Mouse (Mus musculus): Measurements from ENCODE around the gene Adcy9. TPM values are rescaled to one million over a fixed set of nuclear protein-coding genes. Genes with fewer than 3 reads are reported as not detected.

The Adcy9 gene
- polyA plus RNA-seq, 1 experiment from 2014 or later = 1.4 TPM

DNA sequence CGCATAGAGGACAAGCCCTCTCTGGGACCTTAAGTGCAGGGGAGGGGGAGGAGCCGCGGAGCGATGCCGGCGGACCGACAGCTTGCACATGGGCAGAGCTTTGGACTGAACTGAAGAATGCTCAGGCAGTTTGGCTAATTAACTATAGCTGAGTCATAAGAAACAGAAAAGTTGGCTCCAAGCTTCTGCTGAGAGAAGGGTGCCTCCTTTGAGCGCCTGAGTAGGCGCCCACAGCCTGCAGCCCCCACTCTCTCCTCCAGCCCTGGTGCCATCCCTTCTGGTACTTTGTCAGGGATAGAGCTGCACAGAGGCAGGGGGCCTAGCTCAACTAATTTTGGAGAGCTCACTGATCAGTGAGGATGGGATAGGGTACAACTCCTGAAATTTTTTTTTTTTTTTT, 27.9 kb upstream of the Adcy9 start:
- no peaks in the 10 kb centered on the region for H3K36me3 ChIP-seq (ENCODE audit: control insufficient read depth, insufficient read depth, low read length)
- WGBS = 56% methylated on average over 9 of the region's 9 CpGs
- H3K27me3 ChIP-seq (ENCODE audit: control insufficient read depth, insufficient read depth, low read length) = no peaks in the 10 kb centered on the region
- H3K27ac ChIP-seq (ENCODE audit: low read length) = no peak overlapping the region
- no peaks in the 10 kb centered on the region for H3K9me3 ChIP-seq (ENCODE audit: control insufficient read depth, low read depth, low read length)
- ATAC-seq (ENCODE audit: insufficient number of reproducible peaks, insufficient read depth, low FRiP score, low read depth) = no peak
- no peak overlapping the region for H3K4me3 ChIP-seq (ENCODE audit: low read depth, low read length)
- H3K4me2 ChIP-seq (replicated peaks; ENCODE audit: low read depth, low read length) = no peak overlapping the region
- no peak overlapping the region for H3K9ac ChIP-seq (replicated peaks; ENCODE audit: low read depth, low read length)
- H3K4me1 ChIP-seq (ENCODE audit: control insufficient read depth, insufficient read depth, low read length) = no peaks in the 10 kb centered on the region

DNA sequence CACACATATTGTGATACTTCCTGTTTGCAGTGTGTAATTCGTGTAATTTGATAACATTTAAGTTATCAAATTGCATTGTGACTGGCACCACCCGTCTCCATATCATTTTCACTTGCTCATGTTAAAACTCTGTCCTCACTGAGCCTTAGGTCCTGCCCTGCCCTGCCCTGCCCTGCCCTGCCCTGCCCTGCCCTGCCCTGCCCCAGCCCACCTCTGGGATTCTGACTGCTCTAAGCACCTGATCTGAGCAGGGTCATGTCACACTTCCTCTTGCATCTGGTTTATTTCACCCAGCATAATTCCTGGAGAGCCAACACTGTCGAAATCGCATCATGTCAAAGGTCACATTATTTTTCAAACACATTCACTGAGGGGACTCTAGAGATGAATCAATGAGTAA, 26.1 kb upstream of the Adcy9 start:
- Histone ChIP-seq H3K9me3 (ENCODE audit: control insufficient read depth, low read depth, low read length) (no peaks in the 10 kb centered on the region), H3K4me2 (replicated peaks; ENCODE audit: low read depth, low read length) (no peak overlapping the region), H3K36me3 (ENCODE audit: control insufficient read depth, insufficient read depth, low read length) (no peaks in the 10 kb centered on the region), H3K27ac (ENCODE audit: low read length) (no peak overlapping the region), H3K27me3 (ENCODE audit: control insufficient read depth, insufficient read depth, low read length) (no peaks in the 10 kb centered on the region), H3K4me3 (ENCODE audit: low read depth, low read length) (no peak overlapping the region), H3K9ac (replicated peaks; ENCODE audit: low read depth, low read length) (no peak overlapping the region), H3K4me1 (ENCODE audit: control insufficient read depth, insufficient read depth, low read length) (no peaks in the 10 kb centered on the region)
- WGBS = 52% methylated on average over 4 of the region's 4 CpGs
- ATAC-seq (ENCODE audit: insufficient number of reproducible peaks, insufficient read depth, low FRiP score, low read depth) = no peak

GRCm38 (mm10) chr16:4444378-4444777, 24.1 kb upstream of the Adcy9 start:
- no peak overlapping the region for H3K4me2 ChIP-seq (replicated peaks; ENCODE audit: low read depth, low read length)
- no peak overlapping the region for H3K27ac ChIP-seq (ENCODE audit: low read length)
- H3K4me1 ChIP-seq (ENCODE audit: control insufficient read depth, insufficient read depth, low read length) = no peaks in the 10 kb centered on the region
- no peaks in the 10 kb centered on the region for H3K36me3 ChIP-seq (ENCODE audit: control insufficient read depth, insufficient read depth, low read length)
- no peak for ATAC-seq (ENCODE audit: insufficient number of reproducible peaks, insufficient read depth, low FRiP score, low read depth)
- no peaks in the 10 kb centered on the region for H3K9me3 ChIP-seq (ENCODE audit: control insufficient read depth, low read depth, low read length)
- H3K9ac ChIP-seq (replicated peaks; ENCODE audit: low read depth, low read length) = no peak overlapping the region
- H3K27me3 ChIP-seq (ENCODE audit: control insufficient read depth, insufficient read depth, low read length) = no peaks in the 10 kb centered on the region
- no peak overlapping the region for H3K4me3 ChIP-seq (ENCODE audit: low read depth, low read length)
- WGBS = 82% methylated on average over 1 of the region's 1 CpGs

GRCm38 (mm10) chr16:4439302-4440066, 19.2 kb upstream of the Adcy9 start:
- no peaks in the 10 kb centered on the region for H3K9me3 ChIP-seq (ENCODE audit: control insufficient read depth, low read depth, low read length)
- H3K4me3 ChIP-seq (ENCODE audit: low read depth, low read length) = no peak overlapping the region
- no peaks in the 10 kb centered on the region for H3K27me3 ChIP-seq (ENCODE audit: control insufficient read depth, insufficient read depth, low read length)
- H3K4me1 ChIP-seq (ENCODE audit: control insufficient read depth, insufficient read depth, low read length) = no peaks in the 10 kb centered on the region
- ATAC-seq (ENCODE audit: insufficient number of reproducible peaks, insufficient read depth, low FRiP score, low read depth) = no peak
- H3K27ac ChIP-seq (ENCODE audit: low read length) = no peak overlapping the region
- 47% methylated on average over 10 of the region's 10 CpGs for WGBS
- no peak overlapping the region for H3K9ac ChIP-seq (replicated peaks; ENCODE audit: low read depth, low read length)
- no peaks in the 10 kb centered on the region for H3K36me3 ChIP-seq (ENCODE audit: control insufficient read depth, insufficient read depth, low read length)
- H3K4me2 ChIP-seq (replicated peaks; ENCODE audit: low read depth, low read length) = no peak overlapping the region

GRCm38 (mm10) chr16:4436738-4437137, 16.4 kb upstream of the Adcy9 start:
- WGBS = 32% methylated on average over 4 of the region's 4 CpGs
- H3K4me2 ChIP-seq (replicated peaks; ENCODE audit: low read depth, low read length) = no peak overlapping the region
- ATAC-seq (ENCODE audit: insufficient number of reproducible peaks, insufficient read depth, low FRiP score, low read depth) = no peak
- H3K4me1 ChIP-seq (ENCODE audit: control insufficient read depth, insufficient read depth, low read length) = no peaks in the 10 kb centered on the region
- H3K9me3 ChIP-seq (ENCODE audit: control insufficient read depth, low read depth, low read length) = no peaks in the 10 kb centered on the region
- H3K27ac ChIP-seq (ENCODE audit: low read length) = no peak overlapping the region
- no peak overlapping the region for H3K4me3 ChIP-seq (ENCODE audit: low read depth, low read length)
- no peak overlapping the region for H3K9ac ChIP-seq (replicated peaks; ENCODE audit: low read depth, low read length)
- no peaks in the 10 kb centered on the region for H3K36me3 ChIP-seq (ENCODE audit: control insufficient read depth, insufficient read depth, low read length)
- no peaks in the 10 kb centered on the region for H3K27me3 ChIP-seq (ENCODE audit: control insufficient read depth, insufficient read depth, low read length)

DNA sequence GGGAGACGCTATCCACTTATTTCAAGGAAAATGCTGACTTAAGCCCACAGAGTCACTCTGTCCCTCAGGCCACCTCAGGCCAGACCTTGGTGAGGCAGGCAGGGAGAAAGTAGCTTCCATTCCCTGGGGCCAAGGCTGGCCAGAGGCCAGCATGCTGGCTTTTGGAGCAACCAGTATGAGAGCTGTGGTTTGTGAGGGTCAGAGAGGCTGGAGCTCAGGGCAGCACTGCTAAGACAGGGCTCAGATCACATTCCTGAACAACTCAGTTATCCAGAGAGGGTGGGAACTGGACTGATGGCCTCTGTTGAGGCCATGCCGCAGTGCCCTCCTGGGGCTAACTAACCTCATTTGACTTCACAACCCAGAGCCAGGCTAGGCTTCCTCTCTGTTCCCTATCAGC, 15.1 kb upstream of the Adcy9 start:
- ATAC-seq (ENCODE audit: insufficient number of reproducible peaks, insufficient read depth, low FRiP score, low read depth) = no peak
- Histone ChIP-seq H3K27me3 (ENCODE audit: control insufficient read depth, insufficient read depth, low read length) (no peaks in the 10 kb centered on the region), H3K4me2 (replicated peaks; ENCODE audit: low read depth, low read length) (no peak overlapping the region), H3K4me3 (ENCODE audit: low read depth, low read length) (no peak overlapping the region), H3K4me1 (ENCODE audit: control insufficient read depth, insufficient read depth, low read length) (no peaks in the 10 kb centered on the region), H3K9me3 (ENCODE audit: control insufficient read depth, low read depth, low read length) (no peaks in the 10 kb centered on the region), H3K9ac (replicated peaks; ENCODE audit: low read depth, low read length) (no peak overlapping the region), H3K36me3 (ENCODE audit: control insufficient read depth, insufficient read depth, low read length) (no peaks in the 10 kb centered on the region), H3K27ac (ENCODE audit: low read length) (no peak overlapping the region)
- WGBS = 90% methylated on average over 2 of the region's 2 CpGs

- WGBS = 64% methylated on average over 4 of the region's 4 CpGs
- no peaks in the 10 kb centered on the region for H3K36me3 ChIP-seq (ENCODE audit: control insufficient read depth, insufficient read depth, low read length)
- no peaks in the 10 kb centered on the region for H3K9me3 ChIP-seq (ENCODE audit: control insufficient read depth, low read depth, low read length)
- no peaks in the 10 kb centered on the region for H3K27me3 ChIP-seq (ENCODE audit: control insufficient read depth, insufficient read depth, low read length)
- H3K4me2 ChIP-seq (replicated peaks; ENCODE audit: low read depth, low read length) = no peak overlapping the region
- no peak for ATAC-seq (ENCODE audit: insufficient number of reproducible peaks, insufficient read depth, low FRiP score, low read depth)
- H3K27ac ChIP-seq (ENCODE audit: low read length) = no peak overlapping the region
- no peak overlapping the region for H3K9ac ChIP-seq (replicated peaks; ENCODE audit: low read depth, low read length)
- no peaks in the 10 kb centered on the region for H3K4me1 ChIP-seq (ENCODE audit: control insufficient read depth, insufficient read depth, low read length)
- no peak overlapping the region for H3K4me3 ChIP-seq (ENCODE audit: low read depth, low read length)
Observed at GRCm38 (mm10) chr16:4431841-4432240, 11.5 kb upstream of the Adcy9 start.

DNA sequence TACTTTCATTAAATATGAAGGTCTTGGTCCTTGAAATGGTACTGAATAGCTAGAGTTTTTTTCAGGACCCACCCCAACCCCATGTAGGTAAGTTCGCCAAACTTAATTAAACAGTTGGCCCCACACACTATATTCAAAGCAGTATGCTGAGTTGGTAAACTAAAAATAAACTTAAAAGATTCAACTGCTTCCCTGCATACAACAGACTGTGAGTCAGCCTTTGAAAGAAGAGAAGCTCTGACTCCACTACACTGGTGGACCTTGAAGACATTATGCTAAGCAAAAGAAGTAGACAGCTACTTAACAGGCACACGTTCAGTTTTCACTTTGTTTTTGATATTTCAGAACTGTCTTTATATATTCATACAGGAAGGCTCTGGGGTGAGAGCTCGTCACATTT, 10.7 kb upstream of the Adcy9 start:
- ATAC-seq (ENCODE audit: insufficient number of reproducible peaks, insufficient read depth, low FRiP score, low read depth) = no peak
- no peak overlapping the region for H3K9ac ChIP-seq (replicated peaks; ENCODE audit: low read depth, low read length)
- no peak overlapping the region for H3K27ac ChIP-seq (ENCODE audit: low read length)
- H3K4me2 ChIP-seq (replicated peaks; ENCODE audit: low read depth, low read length) = no peak overlapping the region
- H3K36me3 ChIP-seq (ENCODE audit: control insufficient read depth, insufficient read depth, low read length) = no peaks in the 10 kb centered on the region
- H3K4me1 ChIP-seq (ENCODE audit: control insufficient read depth, insufficient read depth, low read length) = no peaks in the 10 kb centered on the region
- no peaks in the 10 kb centered on the region for H3K27me3 ChIP-seq (ENCODE audit: control insufficient read depth, insufficient read depth, low read length)
- no peaks in the 10 kb centered on the region for H3K9me3 ChIP-seq (ENCODE audit: control insufficient read depth, low read depth, low read length)
- WGBS = 84% methylated on average over 3 of the region's 3 CpGs
- H3K4me3 ChIP-seq (ENCODE audit: low read depth, low read length) = no peak overlapping the region

GRCm38 (mm10) chr16:4430232-4430631, 9.9 kb upstream of the Adcy9 start:
- WGBS = 76% methylated on average over 5 of the region's 5 CpGs
- Histone ChIP-seq H3K4me1 (ENCODE audit: control insufficient read depth, insufficient read depth, low read length) (no peaks in the 10 kb centered on the region), H3K36me3 (ENCODE audit: control insufficient read depth, insufficient read depth, low read length) (no peaks in the 10 kb centered on the region), H3K27ac (ENCODE audit: low read length) (no peak overlapping the region), H3K4me3 (ENCODE audit: low read depth, low read length) (no peak overlapping the region), H3K9me3 (ENCODE audit: control insufficient read depth, low read depth, low read length) (no peaks in the 10 kb centered on the region), H3K4me2 (replicated peaks; ENCODE audit: low read depth, low read length) (no peak overlapping the region), H3K9ac (replicated peaks; ENCODE audit: low read depth, low read length) (no peak overlapping the region), H3K27me3 (ENCODE audit: control insufficient read depth, insufficient read depth, low read length) (no peaks in the 10 kb centered on the region)
- ATAC-seq (ENCODE audit: insufficient number of reproducible peaks, insufficient read depth, low FRiP score, low read depth) = no peak

Data from stomach, embryonic 14.5 days (tissue).